Mouse (Mus musculus): ENCODE data around the gene Necap1.

- TF ChIP-seq CTCF (IDR thresholded peaks at IDR 0.05; ENCODE audit: borderline replicate concordance, insufficient read depth, low read depth, low read length) (no peak), POLR2A (IDR thresholded peaks at IDR 0.05; ENCODE audit: borderline replicate concordance, insufficient read depth, low read length) (no peak)
Measured at GRCm38 (mm10) chr6:122843759-122844158, 30.5 kb upstream of the Necap1 start.

Measured in cerebellum, adult 2 months (tissue).